Mouse (Mus musculus): ENCODE measurements around the gene Pank1. TPM values are rescaled to one million over a fixed set of nuclear protein-coding genes. Genes with fewer than 3 reads are reported as not detected.

Pank1 gene
- total RNA-seq, 2 experiments from 2014 or later = 4.7 to 9.9 TPM

DNA sequence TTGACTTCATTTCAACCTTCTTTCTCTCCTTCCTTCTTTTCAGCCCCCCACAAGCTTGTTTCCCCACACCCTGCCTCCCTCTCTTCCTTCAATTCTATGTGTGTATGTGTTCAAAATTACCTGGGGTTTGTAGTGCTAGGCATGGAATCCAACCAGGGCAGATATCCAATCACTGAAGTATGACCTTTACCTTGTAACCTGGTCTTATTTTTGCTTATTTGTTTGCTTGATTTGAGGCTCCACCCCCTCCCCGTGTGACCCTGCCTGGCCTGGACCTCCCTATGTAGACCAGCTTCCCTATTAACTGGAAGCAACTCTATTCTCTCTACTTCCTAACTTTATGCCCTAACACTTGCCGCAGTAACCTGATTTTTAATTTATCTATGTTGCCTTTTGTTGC is 3.2 kb upstream of the Pank1 start:
- ATAC-seq (replicated peaks; ENCODE audit: poor library complexity, severe bottlenecking) = no peak

- no peak for ATAC-seq (replicated peaks; ENCODE audit: poor library complexity, severe bottlenecking)
These were observed 1.9 kb upstream of the Pank1 start for GRCm38 (mm10) chr19:34881160-34881559.

- ATAC-seq (replicated peaks; ENCODE audit: poor library complexity, severe bottlenecking) = peak; percentile 23
These were observed 369 bp upstream of the Pank1 start for GRCm38 (mm10) chr19:34879624-34880023.

- ATAC-seq (replicated peaks; ENCODE audit: poor library complexity, severe bottlenecking) = peak; percentile 86
These were observed 1.2 kb downstream of the Pank1 start for GRCm38 (mm10) chr19:34877898-34878602.

DNA sequence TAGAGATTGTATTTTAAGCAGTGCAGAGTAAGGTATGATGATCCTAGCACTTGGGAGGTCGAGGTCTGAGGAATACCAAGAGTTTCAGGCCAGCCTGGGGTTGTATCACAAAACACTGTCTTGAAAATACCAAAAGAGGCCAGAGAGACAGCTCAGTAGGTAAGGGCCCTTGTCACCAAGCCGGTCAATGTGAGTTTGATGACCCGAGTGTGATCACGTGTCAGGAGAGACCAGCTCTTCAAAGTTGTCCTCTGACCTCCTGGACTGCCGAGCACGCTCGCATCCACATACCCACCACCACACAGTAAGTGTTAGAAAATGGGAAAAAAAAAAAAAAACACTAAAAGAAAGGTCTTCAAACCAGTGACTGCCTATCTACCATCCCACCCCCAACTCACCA is 2.6 kb downstream of the Pank1 start:
- no peak for ATAC-seq (replicated peaks; ENCODE audit: poor library complexity, severe bottlenecking)

GRCm38 (mm10) chr19:34869375-34869774 is 9.9 kb downstream of the Pank1 start:
- ATAC-seq (replicated peaks; ENCODE audit: poor library complexity, severe bottlenecking) = no peak

DNA sequence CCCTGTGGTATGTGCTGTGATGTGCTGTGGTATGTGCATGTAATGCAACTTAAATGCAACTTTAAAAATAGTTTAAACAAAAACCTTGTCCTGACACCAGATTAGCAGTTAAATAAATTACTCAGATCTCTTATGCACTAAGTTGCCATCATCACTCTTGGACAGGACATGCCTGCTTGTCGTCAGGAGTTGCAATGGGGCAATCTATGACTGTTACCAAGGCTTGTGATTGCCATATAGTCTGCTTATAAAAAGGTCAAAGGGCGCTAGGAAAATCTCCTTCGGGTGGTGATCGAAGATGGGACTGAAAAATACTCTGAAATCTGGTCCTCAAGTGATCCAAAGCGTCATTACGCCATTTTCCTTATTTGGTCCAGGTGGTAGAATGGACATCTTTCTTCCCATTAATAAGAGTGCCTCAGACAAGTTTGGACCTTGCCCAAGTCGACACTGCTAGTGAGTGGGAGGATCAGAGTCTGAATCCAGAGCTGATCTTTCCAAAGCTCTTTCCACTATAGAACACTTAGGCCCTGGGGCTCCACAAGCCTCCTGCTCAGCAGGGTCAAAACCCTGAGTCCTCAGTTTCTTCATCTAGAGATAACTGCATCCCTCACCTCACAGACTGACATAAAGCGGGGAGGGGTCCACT is 11.0 kb downstream of the Pank1 start:
- no peak for ATAC-seq (replicated peaks; ENCODE audit: poor library complexity, severe bottlenecking)

DNA sequence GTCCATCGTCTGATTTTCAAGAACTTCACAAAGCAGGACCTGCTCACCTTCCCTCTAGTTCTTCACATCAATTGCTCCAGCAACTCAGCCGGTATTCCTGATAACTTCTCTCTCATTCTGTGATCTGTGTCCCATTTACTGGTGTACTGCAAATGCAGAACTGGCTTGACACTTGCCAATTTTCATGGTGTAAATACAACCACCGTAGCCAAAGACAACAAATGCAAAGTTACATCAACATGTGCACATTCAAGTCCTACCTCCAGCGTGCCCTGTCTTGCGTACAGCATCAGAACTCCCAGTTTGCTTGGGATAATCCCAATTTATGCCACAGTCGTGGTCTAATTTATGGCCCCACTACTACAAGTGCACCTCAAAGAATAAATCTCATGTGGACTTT is 15.5 kb downstream of the Pank1 start:
- no peak for ATAC-seq (replicated peaks; ENCODE audit: poor library complexity, severe bottlenecking)

GRCm38 (mm10) chr19:34856021-34856651 is 23.1 kb downstream of the Pank1 start:
- ATAC-seq (replicated peaks; ENCODE audit: poor library complexity, severe bottlenecking) = no peak

DNA sequence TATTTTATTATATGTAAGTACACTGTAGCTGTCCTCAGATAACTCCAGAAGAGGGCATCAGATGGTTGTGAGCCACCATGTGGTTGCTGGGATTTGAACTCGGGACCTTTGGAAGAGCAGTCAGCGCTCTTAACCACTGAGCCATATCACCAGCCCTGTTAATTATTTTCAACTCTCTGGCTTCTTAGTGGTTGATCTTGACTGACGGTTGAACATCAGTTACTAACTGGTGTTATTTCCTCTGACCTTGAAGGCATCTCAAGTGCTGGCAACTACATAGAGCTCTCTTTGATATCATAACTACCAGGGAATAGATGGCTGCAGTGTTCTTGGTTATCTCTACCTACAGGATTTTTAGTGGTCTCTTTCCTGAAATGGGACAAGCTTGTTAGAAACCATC is 28.1 kb downstream of the Pank1 start:
- ATAC-seq (replicated peaks; ENCODE audit: poor library complexity, severe bottlenecking) = no peak

GRCm38 (mm10) chr19:34849426-34849825 is 29.8 kb downstream of the Pank1 start:
- ATAC-seq (replicated peaks; ENCODE audit: poor library complexity, severe bottlenecking) = no peak

- no peak for ATAC-seq (replicated peaks; ENCODE audit: poor library complexity, severe bottlenecking)
These were observed 31.1 kb downstream of the Pank1 start for GRCm38 (mm10) chr19:34848164-34848563.

GRCm38 (mm10) chr19:34847103-34847502 is 32.2 kb downstream of the Pank1 start:
- 0 out of 2 replicates have a peak, but pooled peaks have one; percentile 3 for ATAC-seq (replicated peaks; ENCODE audit: poor library complexity, severe bottlenecking)

GRCm38 (mm10) chr19:34846508-34847038 is 32.7 kb downstream of the Pank1 start:
- ATAC-seq (replicated peaks; ENCODE audit: poor library complexity, severe bottlenecking) = peak; percentile 77

GRCm38 (mm10) chr19:34846005-34846404 is 33.2 kb downstream of the Pank1 start:
- no peak for ATAC-seq (replicated peaks; ENCODE audit: poor library complexity, severe bottlenecking)

- no peak for ATAC-seq (replicated peaks; ENCODE audit: poor library complexity, severe bottlenecking)
These were observed 33.9 kb downstream of the Pank1 start for GRCm38 (mm10) chr19:34845331-34845730.

GRCm38 (mm10) chr19:34844760-34845159 is 34.5 kb downstream of the Pank1 start:
- ATAC-seq (replicated peaks; ENCODE audit: poor library complexity, severe bottlenecking) = peak; percentile 47

- ATAC-seq (replicated peaks; ENCODE audit: poor library complexity, severe bottlenecking) = no peak
These were observed 35.2 kb downstream of the Pank1 start for GRCm38 (mm10) chr19:34844047-34844446.

DNA sequence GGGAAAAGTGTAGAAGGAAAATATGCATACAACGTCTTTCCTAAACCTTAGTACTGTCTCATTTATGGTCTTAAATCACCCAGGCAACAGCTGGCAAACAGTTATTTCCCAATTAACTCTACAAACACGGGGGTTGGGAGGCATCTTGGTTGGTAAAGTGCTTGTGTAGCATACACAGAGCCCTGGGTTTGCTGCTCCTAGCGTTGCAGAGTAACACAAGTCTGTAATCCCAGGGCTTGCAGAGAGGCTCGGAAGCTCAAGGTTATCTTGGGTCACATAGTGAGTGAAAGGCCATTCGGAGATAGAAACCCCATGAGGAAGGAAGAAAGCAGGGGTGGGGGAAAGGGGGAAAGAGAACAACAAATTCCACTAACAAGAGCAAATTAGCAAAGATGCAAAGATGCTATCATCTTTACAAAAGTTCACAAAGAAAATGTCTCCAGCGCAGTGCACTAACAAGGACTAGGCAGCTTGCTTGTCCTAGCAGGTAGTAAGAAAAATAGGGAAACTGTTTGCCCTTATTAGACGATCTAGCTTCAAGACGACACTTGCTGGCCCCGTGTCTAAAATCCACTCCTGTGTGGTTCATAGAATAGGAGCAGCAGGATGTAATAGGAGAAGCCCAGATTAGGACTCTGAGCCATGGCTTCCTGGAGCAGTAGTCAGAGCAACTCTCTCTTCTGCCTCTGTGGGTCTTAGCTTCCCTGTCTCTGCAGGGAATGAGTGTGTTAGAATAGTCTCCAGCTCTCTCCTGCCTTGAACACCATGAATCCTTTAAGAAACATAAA is 37.3 kb downstream of the Pank1 start:
- peak; percentile 55 for ATAC-seq (replicated peaks; ENCODE audit: poor library complexity, severe bottlenecking)

DNA sequence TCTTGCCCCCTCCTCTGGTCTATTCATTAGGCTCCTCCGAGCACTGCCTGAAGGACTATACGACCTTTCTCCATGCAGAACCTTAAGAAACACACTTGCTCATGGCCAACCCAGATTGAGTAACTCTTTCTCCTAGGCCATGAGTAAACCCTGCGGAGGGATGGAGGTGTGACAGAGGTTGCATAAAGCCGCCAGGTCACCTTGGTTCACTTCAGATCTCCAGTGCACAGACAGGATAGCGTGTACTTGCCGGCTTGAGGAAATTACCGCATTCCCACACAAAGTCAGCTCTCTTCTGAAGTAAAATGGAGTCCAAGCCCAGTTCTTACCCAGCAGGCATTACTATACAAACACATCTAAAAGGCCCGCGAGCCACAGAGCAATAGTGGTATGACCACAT is 40.6 kb downstream of the Pank1 start:
- ATAC-seq (replicated peaks; ENCODE audit: poor library complexity, severe bottlenecking) = no peak

GRCm38 (mm10) chr19:34831702-34832101 is 47.6 kb downstream of the Pank1 start:
- no peak for ATAC-seq (replicated peaks; ENCODE audit: poor library complexity, severe bottlenecking)
